15 mouse cellular contexts compared by ENCODE assay signal in genomic region chr1:68451274-68451673, GRCm38 (mm10).
"Had no signal": no experiment of that assay in that cellular context is flagged by ENCODE, and none has a peak within 500 bp of the region (broad histone marks: within the 10 kb centered on the region; RNA-seq: fewer than 3 reads in every experiment).

No protein-coding gene starts in this region.

- H3K27me3 ChIP-seq: kidney, embryonic 15.5 days; limb, embryonic 13.5 days; liver, embryonic 12.5 days; liver, embryonic 15.5 days; midbrain, embryonic 13.5 days had no signal

- DNase-seq: kidney, postnatal 10 days; kidney, postnatal 36 days; layer of hippocampus, postnatal 36 days; liver; lung, adult 18-20 months; thymus, adult 18-20 months; thymus, postnatal 36 days had no signal

- H3K4me3 ChIP-seq: kidney, embryonic 15.5 days; left cerebral cortex, adult 2 months; limb, embryonic 10.5 days; limb, embryonic 13.5 days; liver, embryonic 12.5 days; liver, embryonic 15.5 days; midbrain, embryonic 13.5 days had no signal

- H3K27ac ChIP-seq: kidney, embryonic 15.5 days; left cerebral cortex, adult 2 months; limb, embryonic 10.5 days; limb, embryonic 13.5 days; liver, embryonic 12.5 days; liver, embryonic 15.5 days; macrophage; midbrain, embryonic 13.5 days had no signal

- H3K4me1 ChIP-seq: kidney, embryonic 15.5 days; limb, embryonic 10.5 days; limb, embryonic 13.5 days; liver, embryonic 12.5 days; liver, embryonic 15.5 days had no signal

- H3K36me3 ChIP-seq: kidney, embryonic 15.5 days; limb, embryonic 10.5 days; limb, embryonic 13.5 days; liver, embryonic 12.5 days; liver, embryonic 15.5 days; midbrain, embryonic 13.5 days had no signal
